Mouse (Mus musculus): ENCODE data around the gene Zcchc2. TPM values are rescaled to one million over a fixed set of nuclear protein-coding genes. Genes with fewer than 3 reads are reported as not detected.

Zcchc2 gene
- 0.04 and 0.05 TPM in 2 replicates for polyA plus RNA-seq (2012)

DNA sequence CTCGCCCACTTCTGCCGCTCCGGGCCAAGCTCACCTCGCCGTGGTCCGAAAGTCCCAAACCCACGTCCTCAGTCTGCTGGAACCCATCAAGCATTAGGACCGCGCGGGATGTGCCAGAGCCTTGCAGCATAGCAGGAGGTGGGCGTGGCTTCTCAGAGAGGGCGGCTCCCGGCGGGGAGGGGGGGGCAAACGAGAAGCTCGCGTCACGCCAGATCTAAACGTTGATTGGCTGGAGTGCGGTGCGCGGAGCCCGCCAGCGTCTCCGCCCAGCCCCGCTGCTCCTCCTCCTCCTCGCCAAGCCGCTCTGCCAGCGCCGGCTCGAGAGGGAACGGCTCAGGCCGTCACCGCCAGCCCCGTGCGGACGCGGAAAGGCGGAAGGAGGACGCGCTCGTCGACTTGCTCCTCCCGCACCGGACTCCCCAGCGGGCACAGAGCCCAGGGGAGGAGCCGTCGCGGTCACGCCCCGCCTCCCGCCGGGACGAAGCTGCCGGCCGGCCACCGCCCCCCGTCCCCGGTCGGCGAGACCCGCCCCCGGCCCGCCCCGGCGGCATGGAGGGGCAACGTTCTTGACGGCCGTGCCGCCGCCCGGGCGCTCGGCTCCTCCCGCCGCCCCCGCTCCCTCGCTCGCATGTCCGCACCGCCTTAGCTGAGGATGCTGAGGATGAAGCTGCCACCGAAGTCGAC is at the start of gene Zcchc2:
Zcchc2 (plus strand) TSS at position 269 of the 684 bp plus-strand sequence.
- Histone ChIP-seq H3K9me3 (ENCODE audit: control insufficient read depth, low read length) (no peaks in the 10 kb centered on the region), H3K27me3 (ENCODE audit: control insufficient read depth) (no peaks in the 10 kb centered on the region), H3K4me3 (replicated peaks) (peak within 1 kb of the TSS; percentile 82), H3K36me3 (ENCODE audit: control insufficient read depth) (no peaks in the 10 kb centered on the region), H3K4me1 (ENCODE audit: control insufficient read depth) (peaks cover 58% of the 10 kb centered on the region)
- TF ChIP-seq GATA1 (IDR thresholded peaks at IDR 0.05; ENCODE audit: low read length) (no peak), TAL1 (IDR thresholded peaks at IDR 0.05; ENCODE audit: low read length) (no peak)

DNA sequence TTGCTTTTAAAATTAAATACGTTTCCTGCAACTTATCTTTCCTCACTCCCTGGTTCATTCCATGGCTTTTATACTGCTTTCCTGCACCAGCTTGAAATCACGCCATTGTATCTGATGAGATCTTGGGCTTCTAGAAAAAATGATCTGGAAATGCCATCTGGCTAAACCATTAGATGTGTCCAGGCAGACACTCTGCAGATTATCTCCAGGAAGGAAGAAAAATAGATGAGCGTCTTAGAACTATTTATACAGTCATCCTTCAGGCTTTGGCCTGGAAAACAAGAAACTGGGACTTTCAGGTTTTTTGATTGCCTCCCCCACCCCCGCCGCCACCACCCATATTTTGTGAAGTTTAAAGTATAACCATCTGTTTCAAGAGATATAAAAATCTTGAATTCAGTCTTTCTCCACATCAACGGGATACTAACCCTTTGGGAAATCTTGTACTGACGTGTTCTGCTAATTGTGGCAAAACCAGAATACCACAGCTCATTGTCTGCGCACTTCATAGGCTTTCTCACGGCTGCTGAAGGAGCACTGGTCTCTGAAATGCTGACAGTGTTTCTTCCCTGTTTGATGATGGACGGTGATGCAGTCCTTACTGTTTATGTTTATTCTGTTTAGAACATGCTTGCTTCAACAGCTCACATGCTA is 45.2 kb upstream of the Zcchc2 start:
- TF ChIP-seq GATA1 (IDR thresholded peaks at IDR 0.05; ENCODE audit: low read length) = no peak
- TF ChIP-seq TAL1 (IDR thresholded peaks at IDR 0.05; ENCODE audit: low read length) = no peak
- Histone ChIP-seq H3K27me3 (ENCODE audit: control insufficient read depth) (no peaks in the 10 kb centered on the region), H3K9me3 (ENCODE audit: control insufficient read depth, low read length) (no peaks in the 10 kb centered on the region), H3K4me1 (ENCODE audit: control insufficient read depth) (no peaks in the 10 kb centered on the region), H3K4me3 (replicated peaks) (no peak overlapping the region), H3K36me3 (ENCODE audit: control insufficient read depth) (no peaks in the 10 kb centered on the region)

DNA sequence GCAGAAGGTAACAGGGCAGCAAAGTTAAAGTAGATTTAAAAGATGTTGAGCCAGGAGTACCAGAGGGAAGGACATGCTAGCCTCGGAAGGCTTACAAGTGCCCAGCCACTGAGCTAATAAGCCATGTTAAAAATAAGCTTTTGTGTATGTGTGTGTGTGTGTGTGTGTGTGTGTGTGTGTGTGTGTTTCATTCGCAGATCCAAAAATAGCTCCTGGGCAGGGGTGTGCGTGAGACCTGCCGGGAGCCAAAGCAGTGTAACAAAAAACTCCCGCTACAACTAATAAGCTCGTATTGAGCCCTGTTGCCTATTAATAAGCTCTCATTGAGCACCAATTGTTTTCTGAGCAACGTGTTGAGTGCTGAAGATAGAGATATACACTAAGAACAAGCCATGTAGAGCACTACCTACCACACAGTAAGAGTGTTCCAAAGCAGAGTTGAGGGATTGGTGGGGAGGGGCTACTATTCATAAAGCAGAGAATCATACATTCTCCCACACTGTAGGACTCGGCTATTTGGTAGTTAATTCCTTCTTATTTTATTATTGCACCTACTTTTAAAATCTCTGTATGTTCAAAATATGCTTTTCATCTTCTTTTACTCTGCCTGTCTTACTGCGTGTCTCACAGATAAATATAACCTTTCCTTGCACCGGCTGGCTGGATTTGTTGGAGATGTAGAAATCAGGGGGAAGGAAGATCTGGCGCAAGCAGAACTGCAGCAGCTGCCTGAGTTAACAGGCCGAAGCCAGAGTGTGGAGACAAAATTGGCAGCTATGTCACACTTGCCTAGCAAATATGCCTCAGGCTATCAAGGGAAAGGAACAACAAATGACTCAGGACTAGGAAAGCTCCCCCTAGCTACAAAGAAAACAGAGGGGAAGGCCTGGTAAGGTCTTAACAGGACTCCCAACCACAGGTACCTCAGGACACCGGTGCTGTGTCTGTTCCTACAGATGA is 43.3 kb upstream of the Zcchc2 start:
- no peaks in the 10 kb centered on the region for H3K27me3 ChIP-seq (ENCODE audit: control insufficient read depth)
- no peaks in the 10 kb centered on the region for H3K4me1 ChIP-seq (ENCODE audit: control insufficient read depth)
- no peak overlapping the region for H3K4me3 ChIP-seq (replicated peaks)
- H3K9me3 ChIP-seq (ENCODE audit: control insufficient read depth, low read length) = no peaks in the 10 kb centered on the region
- H3K36me3 ChIP-seq (ENCODE audit: control insufficient read depth) = no peaks in the 10 kb centered on the region
- TF ChIP-seq TAL1 (IDR thresholded peaks at IDR 0.05; ENCODE audit: low read length) (no peak), GATA1 (IDR thresholded peaks at IDR 0.05; ENCODE audit: low read length) (no peak)

DNA sequence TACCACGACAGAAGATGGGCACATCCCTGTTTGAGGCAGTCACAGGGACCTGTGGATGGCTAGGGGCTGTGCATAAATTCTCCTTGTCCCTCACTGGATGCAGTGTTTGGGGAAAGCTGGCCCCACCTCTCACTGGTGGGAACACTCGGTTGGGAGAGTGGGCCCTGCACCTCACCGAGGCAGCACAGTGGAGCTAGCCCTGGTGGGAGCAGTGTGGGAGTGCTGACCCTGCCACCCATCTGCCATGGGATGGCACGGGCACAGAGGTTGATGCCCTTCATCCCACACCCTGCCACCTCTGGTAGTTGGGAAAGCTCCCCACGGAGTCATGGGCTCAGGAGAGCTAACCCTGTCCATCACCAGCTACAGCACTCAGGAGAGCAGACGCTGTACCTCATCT is 41.9 kb upstream of the Zcchc2 start:
- Histone ChIP-seq H3K27me3 (ENCODE audit: control insufficient read depth) (no peaks in the 10 kb centered on the region), H3K4me1 (ENCODE audit: control insufficient read depth) (no peaks in the 10 kb centered on the region), H3K36me3 (ENCODE audit: control insufficient read depth) (no peaks in the 10 kb centered on the region), H3K9me3 (ENCODE audit: control insufficient read depth, low read length) (no peaks in the 10 kb centered on the region), H3K4me3 (replicated peaks) (no peak overlapping the region)
- TF ChIP-seq TAL1 (IDR thresholded peaks at IDR 0.05; ENCODE audit: low read length) = no peak
- no peak for TF ChIP-seq GATA1 (IDR thresholded peaks at IDR 0.05; ENCODE audit: low read length)

DNA sequence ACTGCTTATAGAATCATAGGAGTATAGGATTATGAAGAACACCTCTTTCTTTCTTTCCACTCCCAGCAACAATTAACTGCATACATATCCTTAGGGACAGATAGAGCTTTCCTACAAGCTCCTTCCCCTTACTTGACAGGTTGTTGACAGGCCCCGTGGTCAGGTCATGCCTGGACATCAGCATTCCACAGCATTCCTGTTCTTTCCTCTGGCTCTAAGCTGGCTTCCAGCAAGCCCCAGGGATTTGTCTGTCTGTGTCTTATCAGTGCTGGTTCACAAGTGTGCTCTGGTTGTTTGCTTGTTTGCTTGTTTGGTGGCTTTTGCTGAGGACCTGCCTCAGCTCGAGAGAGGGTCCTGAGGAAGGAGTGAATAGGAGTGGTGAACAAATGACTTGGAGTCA is 36.6 kb upstream of the Zcchc2 start:
- H3K9me3 ChIP-seq (ENCODE audit: control insufficient read depth, low read length) = no peaks in the 10 kb centered on the region
- no peak for TF ChIP-seq TAL1 (IDR thresholded peaks at IDR 0.05; ENCODE audit: low read length)
- TF ChIP-seq GATA1 (IDR thresholded peaks at IDR 0.05; ENCODE audit: low read length) = no peak
- no peaks in the 10 kb centered on the region for H3K36me3 ChIP-seq (ENCODE audit: control insufficient read depth)
- no peaks in the 10 kb centered on the region for H3K4me1 ChIP-seq (ENCODE audit: control insufficient read depth)
- H3K4me3 ChIP-seq (replicated peaks) = no peak overlapping the region
- no peaks in the 10 kb centered on the region for H3K27me3 ChIP-seq (ENCODE audit: control insufficient read depth)

DNA sequence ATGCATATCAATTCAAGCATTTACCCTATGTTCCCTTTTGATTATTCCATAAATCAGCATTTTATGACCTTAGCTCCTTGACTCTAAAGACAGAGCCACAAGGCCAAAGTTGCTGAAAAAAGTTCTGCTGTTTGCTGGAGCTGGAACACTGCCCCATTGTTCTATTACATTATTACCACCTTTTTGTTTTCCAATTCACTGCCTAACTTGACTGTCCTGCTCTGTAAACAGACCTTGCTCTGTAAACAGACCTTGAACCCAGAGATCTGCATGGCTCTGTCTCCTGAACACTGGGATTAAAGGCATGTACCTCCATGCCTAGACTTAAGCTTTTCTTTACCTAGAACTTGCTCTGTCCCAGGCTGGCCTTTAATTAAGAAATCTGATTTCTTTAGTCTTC is 36.2 kb upstream of the Zcchc2 start:
- H3K9me3 ChIP-seq (ENCODE audit: control insufficient read depth, low read length) = no peaks in the 10 kb centered on the region
- no peaks in the 10 kb centered on the region for H3K27me3 ChIP-seq (ENCODE audit: control insufficient read depth)
- TF ChIP-seq TAL1 (IDR thresholded peaks at IDR 0.05; ENCODE audit: low read length) (no peak), GATA1 (IDR thresholded peaks at IDR 0.05; ENCODE audit: low read length) (no peak)
- no peaks in the 10 kb centered on the region for H3K4me1 ChIP-seq (ENCODE audit: control insufficient read depth)
- no peak overlapping the region for H3K4me3 ChIP-seq (replicated peaks)
- H3K36me3 ChIP-seq (ENCODE audit: control insufficient read depth) = no peaks in the 10 kb centered on the region

DNA sequence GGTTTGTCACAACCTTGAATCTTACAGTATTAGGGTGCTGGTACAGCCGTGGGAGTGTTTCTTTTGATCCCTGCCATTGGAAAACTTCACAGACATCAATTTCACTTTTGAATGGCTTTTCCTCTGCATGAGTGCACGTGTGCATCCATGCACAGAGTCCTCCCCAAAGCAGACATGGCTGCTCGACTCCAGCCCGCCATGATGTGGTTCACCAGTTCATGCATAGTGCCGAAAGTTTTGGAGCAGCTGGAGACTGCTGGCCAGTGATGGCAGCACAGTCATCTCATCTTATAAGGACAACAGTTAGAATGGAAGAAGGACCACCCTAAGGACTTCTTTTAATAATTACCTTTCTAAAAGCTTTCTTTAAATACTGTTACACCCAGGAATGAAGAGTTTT is 34.1 kb upstream of the Zcchc2 start:
- no peaks in the 10 kb centered on the region for H3K9me3 ChIP-seq (ENCODE audit: control insufficient read depth, low read length)

DNA sequence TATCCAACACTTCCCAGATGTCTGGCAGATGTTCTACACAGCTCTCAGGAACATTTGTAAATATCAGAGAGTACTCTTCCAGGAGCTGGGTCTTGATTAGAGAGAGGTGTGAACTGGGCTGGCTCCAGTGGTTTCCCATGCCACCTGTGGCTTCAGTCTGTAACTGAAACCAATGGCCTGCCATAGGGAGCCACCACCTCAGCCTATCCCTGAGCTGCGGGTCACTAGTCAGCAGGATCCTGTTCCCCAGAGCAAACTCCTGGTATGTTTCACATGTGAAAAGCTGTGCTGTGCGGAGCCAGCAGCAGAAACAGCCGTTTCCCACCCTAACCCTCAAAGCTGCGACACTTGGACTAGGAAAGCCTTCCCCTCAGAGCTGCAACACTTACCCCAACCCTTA is 28.7 kb upstream of the Zcchc2 start:
- no peaks in the 10 kb centered on the region for H3K36me3 ChIP-seq (ENCODE audit: control insufficient read depth)
- no peaks in the 10 kb centered on the region for H3K9me3 ChIP-seq (ENCODE audit: control insufficient read depth, low read length)
- no peak overlapping the region for H3K4me3 ChIP-seq (replicated peaks)
- TF ChIP-seq TAL1 (IDR thresholded peaks at IDR 0.05; ENCODE audit: low read length) = no peak
- TF ChIP-seq GATA1 (IDR thresholded peaks at IDR 0.05; ENCODE audit: low read length) = no peak
- no peaks in the 10 kb centered on the region for H3K4me1 ChIP-seq (ENCODE audit: control insufficient read depth)
- H3K27me3 ChIP-seq (ENCODE audit: control insufficient read depth) = no peaks in the 10 kb centered on the region

More for the DNA sequence above, 34.1 kb upstream of the Zcchc2 start:
- H3K27me3 ChIP-seq (ENCODE audit: control insufficient read depth) = no peaks in the 10 kb centered on the region
- no peak for TF ChIP-seq TAL1 (IDR thresholded peaks at IDR 0.05; ENCODE audit: low read length)
- no peak for TF ChIP-seq GATA1 (IDR thresholded peaks at IDR 0.05; ENCODE audit: low read length)
- no peaks in the 10 kb centered on the region for H3K4me1 ChIP-seq (ENCODE audit: control insufficient read depth)
- H3K36me3 ChIP-seq (ENCODE audit: control insufficient read depth) = no peaks in the 10 kb centered on the region
- H3K4me3 ChIP-seq (replicated peaks) = no peak overlapping the region

All from erythroblast, embryonic 14.5 days (primary cell).